Mouse (Mus musculus) neural tube, embryonic 12.5 days (tissue): ENCODE data around the gene Sorcs2. TPM values are rescaled to one million over a fixed set of nuclear protein-coding genes. Genes with fewer than 3 reads are reported as not detected.

Source experiments
- ATAC-seq: fragments of 200-750 bp; cut with Nextera tagmentation; 2 replicates; pipeline ENCODE4 v1.8.0; 2017; ENCODE audit warnings: low read depth, mild to moderate bottlenecking, moderate TSS enrichment, moderate library complexity; ENCODE audit not compliant: low FRiP score
- H3K27ac ChIP-seq: fragments of 300-500 bp; sonication (generic); 2 replicates; pipeline ENCODE4 v1.5.1; 2016
- H3K27me3 ChIP-seq: fragments of 300-500 bp; sonication (generic); replicated peaks from 2 replicates; pipeline ENCODE4 v1.6.1; 2016; ENCODE audit warnings: mild to moderate bottlenecking
- H3K36me3 ChIP-seq: fragments of 300-500 bp; sonication (generic); 2 replicates; pipeline ENCODE4 v1.6.1; 2016; ENCODE audit warnings: mild to moderate bottlenecking
- H3K4me1 ChIP-seq: fragments of 300-500 bp; sonication (generic); 2 replicates; pipeline ENCODE4 v1.6.1; 2016
- H3K4me2 ChIP-seq: fragments of 300-500 bp; sonication (generic); replicated peaks from 2 replicates; pipeline ENCODE4 v1.6.1; 2016; ENCODE audit warnings: mild to moderate bottlenecking
- H3K4me3 ChIP-seq: fragments of 300-500 bp; sonication (generic); 2 replicates; pipeline ENCODE4 v1.5.1; 2016
- H3K9ac ChIP-seq: fragments of 300-500 bp; sonication (generic); 2 replicates; pipeline ENCODE4 v1.6.1; 2016; ENCODE audit warnings: mild to moderate bottlenecking
- H3K9me3 ChIP-seq: fragments of 300-500 bp; sonication (generic); 2 replicates; pipeline ENCODE4 v1.6.1; 2016; ENCODE audit warnings: mild to moderate bottlenecking
- WGBS: fragments of 180-500 bp; shearing (Covaris S2); methylation state at CpG from one replicate; pipeline ENCODE4 v1.1.7; 2016; 5-methylcytosine and 5-hydroxymethylcytosine counted together
- polyA plus RNA-seq: library from polyadenylated mRNA; unstranded; fragments of >200 nt; fragmentation: Nextera tagmentation; extraction: Ambion mirVana; gene quantifications from 2 replicates; pipeline ENCODE4 v1.2.1, GENCODE M21; 2016

The Sorcs2 gene
- polyA plus RNA-seq, result 11.0 and 12.1 TPM in 2 replicates

DNA sequence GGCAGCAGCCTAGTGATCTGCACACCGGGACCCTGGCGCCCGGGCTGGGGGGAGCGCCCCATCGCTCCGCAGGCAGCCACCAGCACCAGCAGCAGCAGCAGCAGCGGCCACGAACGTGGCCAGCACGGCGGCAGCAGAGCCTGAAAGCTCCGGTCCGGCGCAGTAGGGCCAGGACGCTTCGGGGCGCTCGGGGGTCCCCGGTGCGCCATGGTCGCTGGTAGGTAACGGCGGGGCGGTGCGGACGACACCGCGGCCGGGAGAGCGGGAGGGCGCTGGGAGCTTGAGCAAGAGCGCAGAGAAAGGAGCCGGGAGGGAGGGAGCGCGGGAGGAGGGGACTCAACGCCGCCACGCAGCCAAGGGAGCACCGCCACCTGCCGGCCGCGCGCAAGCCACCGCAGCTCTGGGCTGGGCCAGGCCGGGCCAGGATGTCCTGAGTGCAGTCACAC lies at the start of gene Sorcs2:
Gene Sorcs2 (minus strand): TSS at position 303 of the 446 bp plus-strand sequence.
- peak; percentile 85 for ATAC-seq
- Histone ChIP-seq H3K4me3 (peak within 1 kb of the TSS; percentile 62), H3K36me3 (no peaks in the 10 kb centered on the region), H3K4me1 (peaks cover 13% of the 10 kb centered on the region), H3K4me2 (peak within 1 kb of the TSS; percentile 97), H3K27me3 (peaks cover 7% of the 10 kb centered on the region), H3K9me3 (no peaks in the 10 kb centered on the region), H3K9ac (peak within 1 kb of the TSS; percentile 77), H3K27ac (no peak within 1 kb of the TSS)
- WGBS, result under 1% methylated on average over 40 of the region's 45 CpGs

DNA sequence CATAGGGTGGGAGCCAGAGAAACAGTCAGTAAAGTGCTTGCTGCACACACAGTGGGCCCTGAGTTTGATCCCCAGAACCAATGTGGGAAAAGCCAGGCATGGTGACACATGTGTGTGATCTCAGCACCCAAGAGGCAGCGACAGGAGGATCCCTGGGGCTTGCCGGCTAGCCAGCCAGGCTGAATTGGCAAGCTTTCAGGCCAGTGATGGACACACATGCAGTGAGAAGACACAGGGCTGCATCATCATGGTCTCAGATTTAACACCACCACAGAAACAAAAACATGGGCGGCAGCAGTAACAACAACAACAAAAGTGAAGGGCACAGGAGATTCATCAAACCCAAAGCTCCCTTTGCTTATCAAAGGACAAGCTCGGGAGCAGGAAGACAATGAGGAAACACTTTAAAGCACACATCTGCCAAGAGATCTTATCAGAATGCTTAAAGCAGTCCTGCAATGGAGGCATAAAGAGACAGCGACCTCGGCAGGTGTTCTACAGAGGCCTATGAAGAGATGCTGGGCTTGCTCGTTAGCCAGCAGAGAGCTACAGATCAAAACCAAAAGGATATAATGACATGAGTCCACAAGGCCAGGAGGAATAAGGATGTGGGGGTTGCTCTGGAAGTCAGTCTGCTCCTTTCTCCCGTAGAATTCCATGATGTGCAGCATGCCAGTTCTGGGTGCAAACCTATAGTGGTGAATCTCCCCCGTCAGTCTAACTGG lies 48.4 kb upstream of the Sorcs2 start:
- H3K9ac ChIP-seq, result no peak overlapping the region
- no peak for ATAC-seq

GRCm38 (mm10) chr5:36445028-36445427 lies 47.1 kb upstream of the Sorcs2 start:
- no peak overlapping the region for H3K9ac ChIP-seq
- H3K4me3 ChIP-seq, result no peak overlapping the region
- H3K27me3 ChIP-seq, result no peaks in the 10 kb centered on the region
- WGBS, result 25% methylated on average over 8 of the region's 8 CpGs
- ATAC-seq, result no peak
- H3K27ac ChIP-seq, result no peak overlapping the region
- H3K4me2 ChIP-seq, result no peak overlapping the region
- no peaks in the 10 kb centered on the region for H3K36me3 ChIP-seq
- H3K9me3 ChIP-seq, result no peaks in the 10 kb centered on the region
- peaks cover 7% of the 10 kb centered on the region; the same call in 1 of the 2 replicates for H3K4me1 ChIP-seq

More for the DNA sequence above, 48.4 kb upstream of the Sorcs2 start:
- Histone ChIP-seq H3K27ac (no peak overlapping the region), H3K4me3 (no peak overlapping the region), H3K36me3 (no peaks in the 10 kb centered on the region), H3K9me3 (no peaks in the 10 kb centered on the region), H3K4me2 (no peak overlapping the region), H3K27me3 (no peaks in the 10 kb centered on the region), H3K4me1 (peaks cover 10% of the 10 kb centered on the region)
- 48% methylated on average over 9 of the region's 9 CpGs for WGBS

DNA sequence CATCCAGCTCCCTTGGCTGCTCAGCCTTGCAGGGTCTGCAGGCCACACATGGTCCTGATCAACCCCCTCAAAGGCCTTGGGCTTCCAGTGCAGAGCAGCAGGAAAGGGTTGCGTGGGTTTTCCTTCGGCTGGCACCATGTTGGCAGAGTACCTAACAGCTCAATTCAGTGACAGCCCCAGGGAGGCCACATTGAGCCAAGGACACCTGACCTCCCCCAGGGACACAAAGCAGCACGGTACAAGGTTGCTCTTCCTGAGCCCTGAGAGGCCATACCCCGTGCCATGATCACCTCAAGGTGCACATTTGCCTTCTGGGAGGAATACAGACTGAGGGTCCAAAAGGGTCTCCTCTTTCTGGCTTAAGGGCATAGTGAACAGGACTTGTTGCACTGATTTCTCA lies 46.7 kb upstream of the Sorcs2 start:
- H3K4me3 ChIP-seq, result no peak overlapping the region
- H3K27ac ChIP-seq, result no peak overlapping the region
- no peak overlapping the region for H3K9ac ChIP-seq
- H3K4me1 ChIP-seq, result peaks cover 7% of the 10 kb centered on the region; the same call in 1 of the 2 replicates
- 67% methylated on average over 4 of the region's 4 CpGs for WGBS
- no peaks in the 10 kb centered on the region for H3K27me3 ChIP-seq
- no peaks in the 10 kb centered on the region for H3K9me3 ChIP-seq
- H3K4me2 ChIP-seq, result no peak overlapping the region
- no peaks in the 10 kb centered on the region for H3K36me3 ChIP-seq
- no peak for ATAC-seq

DNA sequence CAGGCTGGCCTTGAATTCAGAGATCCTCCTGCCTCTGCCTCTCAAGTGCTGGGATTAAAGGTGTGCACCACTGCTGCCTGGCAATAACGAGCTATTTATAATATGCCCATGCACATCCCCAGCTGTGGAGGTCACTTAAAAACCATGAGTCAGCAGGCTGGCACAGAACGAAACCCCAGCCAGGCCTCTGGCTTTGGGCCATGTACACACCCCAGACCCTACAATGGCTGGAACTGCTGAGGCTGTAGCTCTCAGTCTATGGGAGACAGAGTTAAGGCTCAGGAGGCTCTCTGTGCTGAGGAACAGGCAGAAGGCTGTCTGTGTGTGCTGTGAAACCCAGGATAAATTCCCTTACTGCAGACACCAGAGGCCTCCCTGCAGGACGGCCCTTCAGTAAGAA lies 42.8 kb upstream of the Sorcs2 start:
- H3K27me3 ChIP-seq, result no peaks in the 10 kb centered on the region
- no peak overlapping the region for H3K4me3 ChIP-seq
- H3K9ac ChIP-seq, result no peak overlapping the region
- peaks cover 5% of the 10 kb centered on the region; the same call in 1 of the 2 replicates for H3K4me1 ChIP-seq
- no peak for ATAC-seq
- no peak overlapping the region for H3K27ac ChIP-seq
- WGBS, result 78% methylated on average over 3 of the region's 3 CpGs
- no peaks in the 10 kb centered on the region for H3K9me3 ChIP-seq
- no peaks in the 10 kb centered on the region for H3K36me3 ChIP-seq
- H3K4me2 ChIP-seq, result no peak overlapping the region

GRCm38 (mm10) chr5:36436858-36437257 lies 38.9 kb upstream of the Sorcs2 start:
- no peak for ATAC-seq
- no peak overlapping the region for H3K9ac ChIP-seq
- H3K9me3 ChIP-seq, result no peaks in the 10 kb centered on the region
- no peaks in the 10 kb centered on the region for H3K36me3 ChIP-seq
- H3K27me3 ChIP-seq, result no peaks in the 10 kb centered on the region
- 83% methylated on average over 4 of the region's 4 CpGs for WGBS
- H3K4me1 ChIP-seq, result 0 out of 2 replicates have a peak, but pooled peaks cover 10% of the 10 kb centered on the region
- no peak overlapping the region for H3K27ac ChIP-seq
- H3K4me3 ChIP-seq, result no peak overlapping the region
- H3K4me2 ChIP-seq, result no peak overlapping the region

GRCm38 (mm10) chr5:36434398-36434967 lies 36.5 kb upstream of the Sorcs2 start:
- Histone ChIP-seq H3K36me3 (no peaks in the 10 kb centered on the region), H3K9me3 (no peaks in the 10 kb centered on the region), H3K9ac (no peak overlapping the region), H3K4me3 (no peak overlapping the region), H3K4me2 (no peak overlapping the region), H3K4me1 (peaks cover 18% of the 10 kb centered on the region; the same call in 1 of the 2 replicates), H3K27me3 (no peaks in the 10 kb centered on the region), H3K27ac (no peak overlapping the region)
- WGBS, result 61% methylated on average over 9 of the region's 9 CpGs
- 0 out of 2 replicates have a peak, but pooled peaks have one; percentile 17 for ATAC-seq

DNA sequence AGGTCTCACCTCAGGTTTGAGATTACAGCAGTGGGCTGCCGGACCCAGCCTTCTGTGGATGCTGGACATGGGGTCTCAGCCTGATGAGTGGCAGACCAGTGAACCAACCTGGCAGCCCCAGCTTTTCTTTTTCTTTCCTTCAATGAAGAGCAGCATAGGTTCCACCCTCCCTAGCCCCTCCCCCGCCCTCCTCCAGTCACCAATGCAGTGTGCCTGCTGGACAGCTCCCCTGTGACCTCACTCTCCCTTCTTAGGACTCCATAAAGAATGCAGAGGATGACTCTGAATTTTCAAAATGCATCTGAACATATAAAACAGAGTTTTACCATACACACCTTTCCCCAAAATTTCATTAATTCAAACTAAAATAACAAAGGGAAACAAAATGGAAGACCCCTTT lies 33.8 kb upstream of the Sorcs2 start:
- Histone ChIP-seq H3K4me2 (no peak overlapping the region), H3K27ac (no peak overlapping the region), H3K9ac (no peak overlapping the region), H3K36me3 (no peaks in the 10 kb centered on the region), H3K27me3 (no peaks in the 10 kb centered on the region), H3K9me3 (no peaks in the 10 kb centered on the region), H3K4me1 (peaks cover 24% of the 10 kb centered on the region), H3K4me3 (no peak overlapping the region)
- ATAC-seq, result no peak
- WGBS, result 68% methylated on average over 2 of the region's 2 CpGs

DNA sequence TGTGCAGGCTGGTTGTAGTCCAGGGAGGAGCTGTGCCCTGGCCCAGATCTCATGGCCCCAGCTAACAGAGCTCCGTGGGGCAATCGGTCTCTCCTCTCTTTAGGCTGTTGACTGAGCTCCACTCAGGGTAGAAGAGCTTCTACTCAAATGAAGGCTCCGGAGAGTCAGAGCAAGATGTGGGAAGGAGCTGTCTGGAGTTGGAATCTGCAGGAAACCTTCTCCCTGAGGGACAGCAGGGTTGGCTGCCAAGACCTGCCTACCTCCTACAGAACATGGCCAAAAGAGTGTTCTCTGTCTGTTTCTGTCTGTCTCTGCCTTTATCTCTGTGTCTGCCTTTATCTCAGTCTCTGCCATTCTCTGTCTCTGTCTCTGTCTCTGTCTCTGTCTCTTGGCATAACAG lies 31.6 kb upstream of the Sorcs2 start:
- peaks cover 19% of the 10 kb centered on the region for H3K4me1 ChIP-seq
- no peak overlapping the region for H3K27ac ChIP-seq
- 94% methylated on average over 3 of the region's 3 CpGs for WGBS
- H3K9ac ChIP-seq, result no peak overlapping the region
- H3K27me3 ChIP-seq, result no peaks in the 10 kb centered on the region
- no peak for ATAC-seq
- H3K4me2 ChIP-seq, result no peak overlapping the region
- H3K36me3 ChIP-seq, result no peaks in the 10 kb centered on the region
- no peaks in the 10 kb centered on the region for H3K9me3 ChIP-seq
- no peak overlapping the region for H3K4me3 ChIP-seq

GRCm38 (mm10) chr5:36427831-36428230 lies 29.9 kb upstream of the Sorcs2 start:
- ATAC-seq, result no peak
- H3K36me3 ChIP-seq, result no peaks in the 10 kb centered on the region
- H3K9me3 ChIP-seq, result no peaks in the 10 kb centered on the region
- peaks cover 14% of the 10 kb centered on the region for H3K4me1 ChIP-seq
- H3K27ac ChIP-seq, result no peak overlapping the region
- no peaks in the 10 kb centered on the region for H3K27me3 ChIP-seq
- H3K4me3 ChIP-seq, result no peak overlapping the region
- WGBS, result 32% methylated on average over 11 of the region's 11 CpGs
- no peak overlapping the region for H3K4me2 ChIP-seq
- no peak overlapping the region for H3K9ac ChIP-seq

DNA sequence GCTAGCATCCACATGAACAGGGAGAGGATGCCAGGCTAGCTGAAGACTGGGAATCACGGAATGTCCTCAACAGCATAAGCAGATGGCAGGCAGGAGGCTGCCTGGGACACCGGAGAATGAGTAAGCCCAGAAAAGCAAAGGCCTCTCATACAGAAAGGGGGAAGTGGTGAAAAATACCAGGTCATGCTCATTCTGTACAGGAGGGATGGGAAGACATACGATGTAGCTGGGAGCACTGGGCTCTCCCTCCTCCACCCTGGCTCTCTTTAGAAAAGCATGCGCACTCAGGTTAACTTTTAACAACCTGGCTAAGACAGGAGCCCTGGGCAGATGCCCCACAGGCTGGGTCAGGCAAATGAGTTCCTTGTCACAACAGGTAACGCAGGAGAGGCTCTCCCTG lies 28.5 kb upstream of the Sorcs2 start:
- Histone ChIP-seq H3K36me3 (no peaks in the 10 kb centered on the region), H3K4me3 (no peak overlapping the region), H3K9ac (no peak overlapping the region), H3K9me3 (peaks cover 5% of the 10 kb centered on the region; the same call in 1 of the 2 replicates), H3K4me1 (peaks cover 14% of the 10 kb centered on the region), H3K27me3 (no peaks in the 10 kb centered on the region), H3K27ac (no peak overlapping the region), H3K4me2 (no peak overlapping the region)
- no peak for ATAC-seq
- WGBS, result 82% methylated on average over 5 of the region's 5 CpGs

DNA sequence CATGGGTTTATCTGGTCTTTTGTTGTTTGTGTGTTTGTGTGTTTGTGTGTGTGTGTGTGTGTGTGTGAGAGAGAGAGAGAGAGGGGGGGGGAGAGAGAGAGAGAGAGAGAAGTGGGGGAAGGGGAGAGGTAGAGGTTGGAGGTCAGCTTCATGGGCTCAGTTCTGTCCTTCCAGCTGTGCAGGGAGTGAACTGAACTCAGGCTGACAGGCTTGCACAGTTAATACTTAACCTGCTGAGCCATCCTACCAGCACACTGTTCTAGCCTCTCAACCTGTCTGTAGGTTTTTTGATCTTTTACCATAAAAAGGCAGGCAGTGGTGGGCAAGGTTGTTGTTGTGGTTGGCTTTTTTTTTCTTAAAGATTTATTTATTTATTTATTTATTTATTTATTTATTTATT lies 26.7 kb upstream of the Sorcs2 start:
- no peaks in the 10 kb centered on the region for H3K36me3 ChIP-seq
- no peak overlapping the region for H3K4me2 ChIP-seq
- H3K27me3 ChIP-seq, result no peaks in the 10 kb centered on the region
- H3K27ac ChIP-seq, result no peak overlapping the region
- H3K4me1 ChIP-seq, result peaks cover 6% of the 10 kb centered on the region
- H3K9me3 ChIP-seq, result peaks cover 5% of the 10 kb centered on the region; the same call in 1 of the 2 replicates
- ATAC-seq, result no peak
- H3K9ac ChIP-seq, result no peak overlapping the region
- no peak overlapping the region for H3K4me3 ChIP-seq
